Mouse (Mus musculus) yolk sac, embryonic 10.5 days (tissue): Measurements from ENCODE around the gene Pigc.

Experiments
- DNase-seq: peaks from one replicate; pipeline ENCODE4 v3.0.0-alpha.2; 2017; ENCODE audit warnings: low spot score

Pigc gene

DNA sequence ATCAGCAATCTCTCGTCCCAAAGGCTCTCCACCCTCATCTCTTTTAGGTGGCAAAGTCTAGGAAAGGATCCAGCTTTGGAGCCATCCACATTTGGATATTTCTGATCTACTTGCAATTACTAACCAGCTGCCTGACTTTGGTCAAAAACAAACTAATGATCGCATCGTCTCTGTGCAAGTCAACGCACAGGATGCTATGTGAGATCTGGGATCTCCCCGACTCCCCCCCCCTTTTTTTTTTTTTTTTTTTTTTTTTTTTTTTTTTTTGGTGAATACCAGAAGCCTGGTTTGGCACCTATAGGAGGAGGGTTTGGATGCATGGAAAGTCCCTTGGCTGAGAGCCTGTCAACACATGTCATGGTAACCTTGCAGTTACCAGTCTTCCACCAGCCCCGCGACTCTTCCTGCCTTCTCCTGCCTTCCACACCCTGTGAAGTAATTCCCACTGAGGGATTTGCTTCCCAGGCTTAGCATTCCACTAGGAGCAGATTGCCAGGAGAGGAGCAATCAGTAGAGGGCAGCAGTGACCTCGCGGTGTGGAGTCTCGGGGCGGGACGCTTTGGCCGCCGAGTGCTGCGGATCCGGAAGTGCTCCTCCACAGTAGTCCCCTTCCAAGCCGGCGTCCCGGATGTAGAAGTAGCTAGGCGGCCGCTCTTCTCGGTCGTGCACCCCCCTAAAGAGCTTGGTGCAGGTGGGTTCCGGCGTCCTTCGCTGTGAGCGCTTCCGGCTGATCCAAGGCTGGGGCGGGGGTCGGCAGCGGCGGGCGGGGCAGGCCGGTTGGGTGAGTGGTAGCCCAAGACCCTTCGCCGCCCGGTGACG lies at the start of gene Pigc:
Gene Pigc, plus strand, starts transcription at position 598 of the 819 bp plus-strand sequence.
- peak; percentile 93 for DNase-seq

DNA sequence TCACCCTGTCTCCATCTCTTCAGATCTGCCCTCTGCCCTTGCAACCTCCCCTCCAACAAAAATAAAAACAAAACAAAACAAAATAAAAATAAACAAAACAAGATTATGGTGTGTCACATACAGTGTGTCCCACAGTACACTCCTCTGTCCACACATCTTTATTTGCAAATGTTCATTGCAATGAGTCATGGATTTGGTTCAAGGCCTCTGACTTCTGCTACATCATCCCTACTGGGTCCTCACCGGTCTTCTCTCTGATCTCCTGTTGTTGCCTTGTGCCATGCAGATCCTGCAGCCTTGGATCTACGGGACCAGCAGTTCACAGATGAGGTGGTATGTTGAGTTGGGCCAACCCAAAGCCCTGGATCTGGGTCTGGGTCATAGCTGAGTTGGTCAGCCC lies 49.4 kb upstream of the Pigc start:
- no peak for DNase-seq

DNA sequence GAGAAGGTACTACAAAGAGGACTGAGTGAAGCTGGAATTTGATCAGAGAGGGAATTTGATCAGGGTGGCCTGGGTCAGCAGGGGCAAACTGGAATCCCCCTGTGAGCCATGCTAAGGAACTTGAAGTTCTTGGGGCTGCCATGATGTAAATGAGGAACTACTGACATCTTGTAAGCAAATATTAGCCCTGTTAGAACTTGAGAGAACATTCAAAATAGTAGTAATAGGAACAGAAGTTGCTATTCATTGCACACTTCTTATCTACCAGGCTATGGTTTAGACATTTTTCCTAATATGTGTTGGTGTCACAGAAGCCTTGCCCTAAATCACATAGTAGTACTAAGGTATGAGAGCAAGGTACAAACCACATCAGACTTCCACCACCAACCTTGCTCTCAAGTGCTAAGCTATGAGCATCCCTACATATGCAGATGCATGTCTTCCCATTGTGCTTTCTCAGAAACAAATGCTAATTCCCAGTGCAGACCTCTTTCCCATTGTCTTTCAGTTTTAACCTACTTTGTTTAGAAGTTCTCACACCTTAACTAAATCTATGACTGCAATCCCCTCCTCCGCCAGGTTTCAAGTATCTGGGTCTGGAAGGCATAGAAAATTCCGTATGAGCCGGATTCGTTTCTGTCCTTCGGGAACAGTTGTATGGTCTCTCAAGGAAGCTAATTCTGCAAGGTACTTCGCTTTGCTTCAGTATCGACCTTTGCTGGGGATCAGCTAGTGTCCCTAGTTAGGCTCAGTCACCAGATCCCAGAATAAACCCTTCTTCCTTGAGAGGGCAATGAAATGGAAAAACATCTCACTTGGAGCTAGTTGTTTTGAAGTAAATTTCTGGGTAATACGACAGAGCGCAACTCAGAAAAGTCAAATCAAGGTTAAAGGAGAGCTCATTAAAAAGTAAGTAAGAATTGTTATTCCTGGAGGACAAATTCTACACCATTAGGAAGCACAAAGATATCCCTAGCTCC lies 48.2 kb upstream of the Pigc start:
- no peak for DNase-seq

DNA sequence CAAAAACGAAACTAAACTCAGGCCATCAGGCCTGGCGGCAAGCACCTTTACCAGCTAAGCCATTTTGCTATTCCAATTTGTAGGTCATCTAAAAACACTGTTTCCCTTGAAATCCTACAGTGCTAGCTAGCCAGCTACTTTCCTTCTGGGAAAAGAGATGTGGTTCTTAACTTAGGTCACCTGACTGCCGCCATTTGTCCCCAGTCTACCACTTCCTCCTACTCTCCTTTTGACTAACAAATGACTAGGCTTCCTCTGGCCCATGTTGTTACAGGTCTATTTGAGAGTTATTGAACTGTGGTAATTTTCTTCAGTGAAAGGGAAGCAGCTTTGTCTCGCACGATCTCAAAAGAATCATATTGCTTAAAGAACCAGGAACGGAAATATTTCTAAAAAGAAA lies 47.1 kb upstream of the Pigc start:
- DNase-seq, result no peak

DNA sequence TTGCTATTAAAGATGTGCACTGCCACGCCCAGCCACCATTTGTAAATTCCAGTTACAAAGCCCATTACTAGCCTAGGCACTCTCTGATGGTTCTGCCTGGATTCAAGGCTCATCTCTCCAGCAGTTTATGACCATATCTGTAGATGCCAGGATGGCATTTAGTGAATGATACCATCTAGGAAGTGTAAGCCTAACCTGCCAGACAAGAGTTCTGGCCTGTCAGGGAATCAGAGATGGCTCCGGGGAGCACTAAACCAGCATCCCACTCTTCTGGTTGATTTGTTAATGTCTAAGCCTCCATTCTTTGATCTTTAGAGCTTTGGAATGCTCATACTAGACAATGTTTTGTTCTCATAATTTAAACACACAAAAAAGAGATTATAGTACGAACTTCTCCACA lies 44.7 kb upstream of the Pigc start:
- no peak for DNase-seq

DNA sequence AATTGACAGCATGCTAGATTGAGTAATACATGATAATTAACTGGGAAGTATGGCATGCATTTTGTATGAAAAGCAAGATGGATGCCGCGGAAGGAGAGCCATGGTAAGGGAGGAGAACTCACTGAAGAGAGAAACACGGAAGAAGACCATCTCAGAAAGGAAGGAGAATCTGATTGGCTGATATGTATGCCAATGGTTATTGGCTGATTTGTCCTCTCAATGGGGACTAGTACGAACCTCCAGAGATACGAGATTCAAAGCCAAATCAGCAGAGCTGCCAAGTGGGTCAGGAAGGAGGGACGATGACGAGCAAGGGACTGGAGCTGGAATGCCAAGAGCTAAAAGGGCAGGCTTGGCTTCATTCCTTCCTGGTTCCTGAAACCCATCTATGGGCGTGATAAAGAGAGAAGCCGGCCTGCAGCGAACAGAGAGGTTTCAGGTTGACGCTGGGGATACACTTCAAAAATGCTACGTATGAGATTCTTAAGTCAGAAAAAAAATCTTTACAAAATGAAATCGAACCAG lies 43.6 kb upstream of the Pigc start:
- no peak for DNase-seq

DNA sequence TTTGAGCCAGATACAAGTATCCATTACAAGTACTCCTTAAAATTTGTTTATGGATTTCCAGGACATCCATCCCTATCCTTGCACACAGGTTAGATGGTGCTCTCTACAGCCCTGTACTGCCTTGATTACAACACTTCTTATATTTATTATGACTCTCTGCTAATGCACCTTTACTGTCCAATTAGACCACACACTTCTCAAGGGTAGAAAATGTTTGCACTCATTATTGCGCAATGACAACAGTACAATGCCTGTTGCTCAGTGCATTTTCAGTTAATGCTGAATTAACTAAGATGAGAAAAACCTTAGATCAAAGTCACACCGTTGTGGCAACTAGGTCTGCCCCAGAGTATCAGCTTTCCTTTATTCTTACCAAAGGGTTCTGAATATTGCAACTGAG lies 41.0 kb upstream of the Pigc start:
- DNase-seq, result no peak

DNA sequence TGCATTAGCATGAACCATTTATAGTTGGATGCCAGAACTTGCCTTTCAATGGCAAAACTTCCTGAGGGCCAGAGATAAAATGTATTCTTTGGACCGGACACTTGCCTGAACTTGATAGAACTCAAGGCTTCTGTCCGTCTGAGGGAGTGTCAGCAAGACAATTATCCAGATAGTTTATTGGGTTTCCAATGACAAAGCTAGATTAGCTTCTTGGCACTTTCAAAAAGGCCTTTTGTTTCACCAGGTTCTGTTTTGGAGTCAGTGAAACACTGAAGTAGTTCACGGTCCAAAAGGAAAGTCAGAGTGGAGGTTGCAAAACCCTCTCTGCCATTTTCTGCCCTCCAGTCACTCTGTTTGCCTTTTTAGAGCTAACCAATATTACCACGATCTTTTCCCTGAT lies 37.7 kb upstream of the Pigc start:
- no peak for DNase-seq

DNA sequence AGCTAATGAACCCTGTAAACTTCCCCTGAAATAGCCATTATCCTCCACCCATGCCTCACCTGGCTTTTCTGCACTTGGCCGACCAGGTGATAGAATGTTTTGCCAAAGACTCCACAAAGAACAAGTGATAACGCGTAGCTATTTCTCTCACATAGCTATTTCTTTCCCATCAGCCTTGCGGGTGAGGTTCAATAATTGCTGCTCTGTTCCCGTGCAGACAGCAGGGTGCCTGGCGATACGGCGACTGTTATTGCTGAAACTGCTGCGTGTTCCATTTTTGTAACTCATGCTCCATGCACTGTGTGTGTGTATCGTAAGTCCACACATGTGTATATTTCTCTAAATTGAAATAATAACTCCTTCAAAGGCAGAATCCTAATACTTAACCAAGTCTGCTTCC lies 37.2 kb upstream of the Pigc start:
- no peak for DNase-seq

DNA sequence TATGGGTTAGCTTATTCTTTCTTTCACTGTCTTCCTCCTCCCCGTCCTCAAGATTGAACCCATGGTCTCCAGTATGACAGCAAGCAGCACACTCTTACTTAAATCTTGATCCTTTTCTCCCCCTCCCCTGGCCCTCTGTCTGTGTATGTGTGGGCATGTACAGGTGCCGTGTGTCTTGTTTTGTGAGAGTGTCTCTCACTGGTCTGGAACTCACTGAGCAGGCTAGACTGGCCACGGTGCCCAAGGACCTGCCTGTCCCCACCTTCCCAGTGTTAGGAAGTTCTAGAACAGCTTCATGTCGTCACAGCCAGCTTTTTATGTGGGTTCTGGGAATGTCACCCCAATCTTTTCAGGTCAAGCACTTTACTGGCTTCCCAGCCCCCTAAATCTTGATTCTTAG lies 36.7 kb upstream of the Pigc start:
- no peak for DNase-seq

DNA sequence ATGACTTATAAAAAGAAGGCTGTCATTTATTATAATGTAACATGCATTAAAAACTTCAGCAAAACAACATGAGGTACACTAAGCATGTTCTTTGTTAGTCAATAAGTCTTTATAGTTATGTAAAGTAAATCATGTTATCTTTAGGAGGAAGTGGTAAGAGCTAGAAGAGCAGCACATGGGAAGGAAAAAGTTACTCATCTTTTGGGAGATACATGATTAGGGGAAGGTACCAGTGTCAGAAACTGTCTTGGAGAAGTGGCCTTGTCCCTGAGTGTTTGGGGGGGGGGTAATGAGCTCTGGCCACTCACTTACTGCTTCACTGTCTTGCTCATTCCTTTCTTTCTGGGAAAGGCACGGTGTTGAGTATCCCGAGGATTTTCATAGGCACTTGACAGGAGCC lies 26.9 kb upstream of the Pigc start:
- DNase-seq, result no peak

DNA sequence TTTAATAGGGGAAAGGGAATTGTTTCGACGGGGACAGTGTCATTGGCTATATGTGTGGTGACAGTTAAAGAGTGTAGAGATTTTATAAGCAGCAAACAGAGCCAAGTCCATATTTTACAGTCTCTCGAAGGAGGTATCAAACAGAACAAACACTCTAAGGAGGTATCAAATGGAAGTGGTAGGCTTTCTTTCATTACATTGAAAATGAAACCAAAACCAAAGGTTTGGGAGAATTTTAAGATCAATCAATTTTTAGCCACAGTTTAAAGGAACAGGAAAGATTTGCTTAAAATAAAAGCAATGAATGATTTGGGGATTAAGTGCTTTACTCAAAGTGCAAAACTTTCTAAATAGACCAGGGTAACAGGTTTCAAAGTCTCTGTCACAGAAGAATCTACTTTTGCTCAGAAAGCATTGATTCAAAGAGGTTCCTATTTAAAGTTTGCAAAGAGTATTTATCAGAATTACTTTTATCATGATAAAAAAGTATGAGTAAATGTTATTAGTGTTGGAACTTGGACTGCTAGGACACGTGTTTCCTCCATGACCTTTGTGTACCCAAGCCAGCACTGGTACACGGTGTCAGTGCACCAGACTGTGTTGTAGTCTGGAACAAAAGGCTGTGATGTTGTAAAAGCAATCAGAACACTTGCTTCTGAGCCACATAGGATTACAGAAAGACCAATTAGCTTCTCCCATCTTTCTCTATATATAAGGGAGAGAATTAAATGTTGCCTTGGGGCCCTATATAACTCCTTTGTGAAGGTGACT lies 17.8 kb upstream of the Pigc start:
- no peak for DNase-seq

DNA sequence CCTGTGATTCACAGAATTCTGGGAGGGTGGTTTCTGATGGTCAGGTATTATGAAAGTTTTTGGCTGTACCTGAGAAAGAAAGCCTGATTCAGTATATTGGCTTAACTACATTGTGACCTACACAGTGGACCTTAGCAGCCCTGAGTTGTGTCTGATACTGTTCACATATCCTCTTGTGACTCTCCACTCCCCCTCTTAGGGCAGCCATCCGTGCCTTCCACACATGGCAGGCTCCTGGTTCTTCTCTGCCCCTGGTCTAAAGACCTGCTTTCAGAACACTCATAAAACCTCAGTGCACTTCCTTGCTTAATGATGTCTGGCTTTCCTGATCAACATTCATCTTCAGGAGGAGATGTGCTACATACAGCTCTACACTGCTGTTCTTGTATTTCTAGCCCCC lies 16.4 kb upstream of the Pigc start:
- no peak for DNase-seq

DNA sequence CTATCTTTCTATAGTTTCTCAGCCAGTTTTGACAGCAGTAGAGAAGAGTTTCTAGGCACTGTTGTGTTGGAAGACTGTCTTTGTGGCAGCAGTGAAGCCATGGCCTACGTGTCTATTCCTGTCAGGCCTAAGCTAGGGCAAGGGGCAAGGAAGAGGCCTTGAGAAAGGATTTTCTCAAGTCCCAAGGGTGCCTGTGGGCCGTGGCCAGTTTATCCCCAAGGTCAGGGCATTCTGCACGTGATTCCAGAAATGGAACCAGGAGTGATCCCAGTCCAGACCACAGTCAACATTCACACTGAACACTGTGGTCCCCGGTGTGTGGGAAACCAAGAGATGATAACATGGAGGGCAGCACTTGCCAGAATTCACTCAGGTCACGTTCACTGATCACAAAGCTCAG lies 13.1 kb upstream of the Pigc start:
- no peak for DNase-seq

DNA sequence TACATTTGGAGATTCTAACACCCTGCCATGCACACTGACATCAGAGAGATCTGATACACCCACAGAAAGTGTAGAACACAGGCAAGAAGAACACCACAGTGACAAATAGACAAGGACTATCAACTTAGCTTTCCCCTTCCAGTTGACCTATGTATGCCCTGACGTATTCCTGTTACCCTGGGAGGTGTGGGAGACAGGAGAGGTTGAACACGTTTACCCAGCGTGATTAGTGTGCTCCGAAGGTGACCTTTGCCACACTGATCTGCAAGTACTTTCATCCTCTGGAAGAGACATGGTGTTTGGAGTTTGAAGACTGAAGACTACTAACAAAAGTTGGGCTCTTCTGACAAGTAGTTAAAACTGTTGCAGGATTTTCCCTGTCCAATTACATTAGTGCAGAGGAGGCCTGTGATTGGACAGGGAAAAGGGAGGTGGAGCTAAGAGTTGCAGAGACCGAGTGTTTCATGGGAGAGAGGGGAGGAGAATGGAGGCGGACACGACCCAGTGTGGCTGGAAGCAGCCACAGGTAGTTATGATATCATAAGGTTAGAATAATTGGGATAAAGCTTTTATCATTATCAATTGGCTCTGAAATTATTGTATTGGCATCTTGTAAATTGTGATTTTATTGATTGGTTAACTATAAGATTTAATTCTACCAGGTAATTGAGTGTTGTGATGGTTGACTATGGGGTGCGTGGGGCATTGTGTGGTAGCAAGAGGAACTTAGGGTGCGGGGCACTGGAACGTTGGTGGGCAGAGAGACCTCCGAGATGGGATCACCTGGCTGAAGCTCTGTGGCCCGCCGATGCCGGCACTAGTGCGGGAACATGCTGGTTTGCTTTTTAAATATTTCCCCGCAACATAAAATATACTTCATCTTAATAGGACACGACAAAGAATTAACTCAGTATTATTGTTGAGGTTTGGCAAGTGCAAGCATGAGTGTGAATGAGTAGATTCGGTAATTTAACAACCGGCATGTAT lies 10.7 kb upstream of the Pigc start:
- no peak for DNase-seq

DNA sequence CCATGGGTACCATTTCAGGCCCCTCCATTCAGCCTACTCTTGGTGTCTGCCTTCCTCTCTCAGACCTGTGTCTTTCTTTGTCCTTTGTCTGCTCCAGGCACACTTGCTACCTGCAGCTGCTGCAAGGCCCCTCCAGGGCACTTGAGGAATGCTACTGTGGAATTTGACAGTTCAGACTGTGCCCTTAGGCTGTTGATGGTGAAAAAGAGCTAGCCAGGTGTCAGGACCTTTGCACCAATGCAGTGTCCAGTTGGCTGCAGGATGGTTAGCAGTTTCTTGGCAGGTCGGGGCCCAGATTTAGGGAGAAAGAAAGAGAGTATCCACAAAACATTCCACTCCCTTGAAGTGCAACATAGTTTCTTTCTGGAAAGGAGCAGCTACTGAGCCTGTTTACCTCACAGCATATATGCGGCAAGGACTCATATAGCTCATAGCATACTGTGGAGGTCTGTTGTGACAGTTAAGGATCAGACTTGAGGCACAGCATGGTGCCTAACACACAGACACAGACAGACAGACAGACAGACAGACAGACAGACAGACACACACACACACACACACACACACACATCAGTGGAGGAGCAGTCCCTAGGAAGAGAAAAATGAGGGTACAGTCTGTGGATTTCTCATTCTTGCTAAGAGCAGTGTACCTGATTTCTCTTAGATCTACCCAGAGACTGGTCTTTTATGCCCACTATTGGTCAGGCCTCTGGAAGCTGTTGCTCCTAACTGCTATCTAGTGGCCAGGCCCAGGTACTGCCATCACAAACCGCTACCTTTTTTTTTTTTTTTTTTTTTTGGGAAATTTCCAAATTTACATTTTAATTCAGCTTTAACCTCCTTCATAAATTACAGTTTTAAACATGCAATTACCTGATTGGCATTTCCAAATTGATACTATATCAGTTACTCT lies 6.3 kb upstream of the Pigc start:
- DNase-seq, result no peak

DNA sequence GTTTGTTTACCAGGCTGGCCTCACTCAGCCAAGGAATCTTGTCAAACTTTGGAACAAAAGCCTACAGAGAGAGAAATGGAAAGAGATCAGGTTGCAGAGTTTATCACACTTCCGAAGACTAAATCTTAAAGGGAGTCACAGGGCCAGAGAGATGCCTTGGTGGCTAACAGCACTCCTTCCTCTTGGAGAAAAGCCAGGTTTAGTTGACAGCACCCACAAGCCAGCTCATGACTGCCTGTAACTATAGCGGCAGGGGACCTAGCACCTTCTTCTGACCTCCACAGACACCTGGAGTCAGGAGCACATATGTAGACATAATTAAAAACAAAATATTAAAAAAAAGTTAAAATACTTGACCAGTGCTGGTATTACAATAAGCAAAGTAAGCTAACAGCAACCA lies 1.1 kb upstream of the Pigc start:
- DNase-seq, result no peak

DNA sequence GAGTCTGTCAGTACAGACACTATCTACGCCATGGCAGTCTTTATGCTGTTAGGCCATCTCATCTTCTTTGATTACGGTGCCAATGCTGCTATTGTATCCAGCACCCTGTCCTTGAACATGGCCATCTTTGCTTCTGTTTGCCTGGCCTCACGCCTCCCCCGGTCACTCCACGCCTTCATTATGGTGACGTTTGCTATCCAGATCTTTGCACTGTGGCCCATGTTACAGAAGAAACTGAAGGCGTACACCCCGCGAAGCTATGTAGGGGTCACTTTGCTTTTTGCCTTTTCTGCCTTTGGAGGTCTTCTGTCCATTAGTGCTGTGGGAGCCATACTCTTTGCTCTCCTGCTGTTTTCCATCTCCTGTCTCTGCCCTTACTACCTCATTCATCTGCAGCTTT lies 1.9 kb downstream of the Pigc start:
- DNase-seq, result no peak

DNA sequence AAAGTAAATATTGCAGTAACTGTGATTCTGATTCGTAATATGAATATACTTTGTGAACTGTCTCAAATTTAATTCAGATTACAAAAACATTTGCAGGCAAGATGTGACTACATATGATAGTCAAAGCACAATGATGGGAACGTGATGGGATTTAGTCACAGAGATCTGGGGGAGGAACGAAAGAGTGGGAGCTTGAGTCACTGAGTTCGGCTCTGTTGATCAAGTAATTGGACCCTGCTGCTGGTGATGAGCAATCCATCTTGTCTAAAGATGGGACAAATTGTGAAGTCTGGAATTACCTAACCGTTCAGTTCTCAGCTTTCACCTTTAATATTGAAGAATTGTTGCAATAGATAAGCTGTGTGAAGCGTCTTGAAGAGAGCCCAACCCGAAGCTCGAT lies 3.2 kb downstream of the Pigc start:
- no peak for DNase-seq
